Mouse (Mus musculus) megakaryocyte, embryonic 14.5 days (primary cell): Measurements from ENCODE around the gene Cyba. TPM values are rescaled to one million over a fixed set of nuclear protein-coding genes. Genes with fewer than 3 reads are reported as not detected.

ENCODE experiments used
- H3K27me3 ChIP-seq: replicated peaks from 2 replicates; pipeline ENCODE3; 2012; ENCODE audit warnings: inconsistent platforms
- H3K36me3 ChIP-seq: replicated peaks from 2 replicates; pipeline ENCODE3; 2012; ENCODE audit warnings: low read length, inconsistent platforms, mixed read lengths
- H3K4me1 ChIP-seq: 2 replicates; pipeline ENCODE4 v1.6.1; 2012; ENCODE audit warnings: inconsistent platforms
- H3K4me3 ChIP-seq: replicated peaks from 2 replicates; pipeline ENCODE3; 2012; ENCODE audit warnings: moderate library complexity, mild to moderate bottlenecking, inconsistent platforms
- H3K9me3 ChIP-seq: 2 replicates; pipeline ENCODE4 v1.6.1; 2012; ENCODE audit warnings: inconsistent platforms
- FLI1 ChIP-seq: IDR thresholded peaks from 2 replicates; pipeline ENCODE4 v1.6.1; 2012; ENCODE audit warnings: low read length, inconsistent platforms, mixed read lengths
- GATA1 ChIP-seq: IDR thresholded peaks from 3 replicates; pipeline ENCODE4 v1.6.1; 2012; ENCODE audit warnings: mixed read lengths, low read length, inconsistent platforms, borderline replicate concordance
- polyA plus RNA-seq: library from polyadenylated mRNA; stranded (reverse); fragments of >175 nt; gene quantifications from 2 replicates; pipeline ENCODE4 v1.2.3, GENCODE M21; 2012; ENCODE audit warnings: low replicate concordance; ENCODE audit not compliant: insufficient read depth

Gene Cyba
- polyA plus RNA-seq: 3,699 and 12,582 TPM in 2 replicates

GRCm38 (mm10) chr8:122432443-122433268 lies at the start of gene Cyba:
Gene Cyba (minus strand): TSS chr8:122432930.
- TF ChIP-seq GATA1 (no peak), FLI1 (no peak)
- Histone ChIP-seq H3K4me3 (peak within 1 kb of the TSS; percentile 92), H3K27me3 (no peaks in the 10 kb centered on the region), H3K4me1 (peaks cover 94% of the 10 kb centered on the region), H3K9me3 (no peaks in the 10 kb centered on the region), H3K36me3 (peaks cover 91% of the 10 kb centered on the region)

GRCm38 (mm10) chr8:122482448-122482847 lies 49.7 kb upstream of the Cyba start:
- Histone ChIP-seq H3K27me3 (no peaks in the 10 kb centered on the region), H3K36me3 (peaks cover 96% of the 10 kb centered on the region), H3K9me3 (0 out of 2 replicates have a peak, but pooled peaks cover 7% of the 10 kb centered on the region), H3K4me1 (peaks cover 57% of the 10 kb centered on the region), H3K4me3 (no peak overlapping the region)
- TF ChIP-seq GATA1 (no peak), FLI1 (no peak)

- TF ChIP-seq FLI1 (no peak), GATA1 (no peak)
- H3K4me3 ChIP-seq: peak within 1 kb of the TSS; percentile 91
- H3K9me3 ChIP-seq: no peaks in the 10 kb centered on the region
- peaks cover 68% of the 10 kb centered on the region for H3K4me1 ChIP-seq
- peaks cover 68% of the 10 kb centered on the region for H3K36me3 ChIP-seq
- H3K27me3 ChIP-seq: no peaks in the 10 kb centered on the region
Observed at GRCm38 (mm10) chr8:122475580-122476320, 43.0 kb upstream of the Cyba start, which contains the start of the genes Rnf166 and Ctu2. Gene Rnf166 (minus strand): TSS chr8:122476064. Gene Ctu2 (plus strand): TSS chr8:122476143.

- Histone ChIP-seq H3K36me3 (peaks cover 72% of the 10 kb centered on the region), H3K4me3 (peak overlapping the region; percentile 91)
Observed at GRCm38 (mm10) chr8:122474951-122475560, 42.3 kb upstream of the Cyba start.

GRCm38 (mm10) chr8:122473911-122474421 lies 41.2 kb upstream of the Cyba start:
- Histone ChIP-seq H3K9me3 (no peaks in the 10 kb centered on the region), H3K4me1 (peaks cover 82% of the 10 kb centered on the region), H3K27me3 (no peaks in the 10 kb centered on the region), H3K36me3 (peaks cover 72% of the 10 kb centered on the region), H3K4me3 (peak overlapping the region; percentile 91)
- TF ChIP-seq FLI1 (no peak), GATA1 (no peak)

More at GRCm38 (mm10) chr8:122474951-122475560, 42.3 kb upstream of the Cyba start:
- Histone ChIP-seq H3K27me3 (no peaks in the 10 kb centered on the region), H3K4me1 (peaks cover 74% of the 10 kb centered on the region), H3K9me3 (no peaks in the 10 kb centered on the region)
- TF ChIP-seq FLI1 (no peak), GATA1 (no peak)

GRCm38 (mm10) chr8:122470691-122471090 lies 38.0 kb upstream of the Cyba start:
- H3K36me3 ChIP-seq: peaks cover 83% of the 10 kb centered on the region
- TF ChIP-seq GATA1 (no peak), FLI1 (no peak)
- H3K9me3 ChIP-seq: no peaks in the 10 kb centered on the region
- H3K4me1 ChIP-seq: peaks cover 91% of the 10 kb centered on the region
- H3K27me3 ChIP-seq: no peaks in the 10 kb centered on the region
- peak overlapping the region; percentile 15 for H3K4me3 ChIP-seq

- TF ChIP-seq FLI1 (no peak), GATA1 (no peak)
- H3K9me3 ChIP-seq: no peaks in the 10 kb centered on the region
- H3K4me3 ChIP-seq: no peak overlapping the region
- H3K36me3 ChIP-seq: peaks cover 91% of the 10 kb centered on the region
- H3K4me1 ChIP-seq: peaks cover 96% of the 10 kb centered on the region
- no peaks in the 10 kb centered on the region for H3K27me3 ChIP-seq
Observed at GRCm38 (mm10) chr8:122469965-122470364, 37.2 kb upstream of the Cyba start.

- Histone ChIP-seq H3K36me3 (peaks cover 93% of the 10 kb centered on the region), H3K4me1 (peaks cover 96% of the 10 kb centered on the region), H3K4me3 (no peak overlapping the region), H3K27me3 (no peaks in the 10 kb centered on the region), H3K9me3 (no peaks in the 10 kb centered on the region)
- no peak for TF ChIP-seq FLI1
- TF ChIP-seq GATA1: no peak
Observed at GRCm38 (mm10) chr8:122469407-122469806, 36.7 kb upstream of the Cyba start.

GRCm38 (mm10) chr8:122467816-122468215 lies 35.1 kb upstream of the Cyba start:
- no peaks in the 10 kb centered on the region for H3K27me3 ChIP-seq
- no peak overlapping the region for H3K4me3 ChIP-seq
- peaks cover 96% of the 10 kb centered on the region for H3K4me1 ChIP-seq
- H3K36me3 ChIP-seq: peaks cover 79% of the 10 kb centered on the region
- TF ChIP-seq FLI1 (no peak), GATA1 (no peak)
- H3K9me3 ChIP-seq: no peaks in the 10 kb centered on the region

- H3K4me3 ChIP-seq: peak overlapping the region; percentile 79
- H3K27me3 ChIP-seq: no peaks in the 10 kb centered on the region
- no peaks in the 10 kb centered on the region for H3K9me3 ChIP-seq
- TF ChIP-seq GATA1 (no peak), FLI1 (no peak)
- H3K36me3 ChIP-seq: peaks cover 52% of the 10 kb centered on the region
- peaks cover 97% of the 10 kb centered on the region for H3K4me1 ChIP-seq
Observed at GRCm38 (mm10) chr8:122464985-122465384, 32.3 kb upstream of the Cyba start.
